Mouse (Mus musculus): ENCODE data around the gene Ctbp1. TPM values are rescaled to one million over a fixed set of nuclear protein-coding genes. Genes with fewer than 3 reads are reported as not detected.

The Ctbp1 gene
- total RNA-seq, 1 experiment = 91.2 TPM

GRCm38 (mm10) chr5:33301801-33302200, 27.0 kb upstream of the Ctbp1 start:
- no peaks in the 10 kb centered on the region for H3K4me1 ChIP-seq (ENCODE audit: control insufficient read depth in 2 of 2, insufficient read depth in 2 of 2, low read length in 2 of 2, poor library complexity in 1 of 2)
- no peak overlapping the region for H3K27ac ChIP-seq (ENCODE audit: insufficient read depth, low read depth, low read length, poor library complexity, severe bottlenecking)
- TF ChIP-seq CHD2 (IDR thresholded peaks at IDR 0.05; ENCODE audit: low read depth, low read length) = no peak
- TF ChIP-seq ZNF384 (IDR thresholded peaks at IDR 0.05; ENCODE audit: low read depth, low read length) = no peak
- TF ChIP-seq ZC3H11A (IDR thresholded peaks at IDR 0.05; ENCODE audit: borderline replicate concordance, low read depth, low read length) = no peak
- no peak for TF ChIP-seq MAFK (IDR thresholded peaks at IDR 0.05; ENCODE audit: insufficient read depth, low read depth, low read length)
- TF ChIP-seq HCFC1 (IDR thresholded peaks at IDR 0.05; ENCODE audit: borderline replicate concordance, insufficient read depth, low read length) = no peak
- in situ Hi-C loops (cut with MboI; ENCODE audit: low sequenced_read_pairs in 2 of 2, unreplicated experiment in 2 of 2) = no loop called here
- no peak for DNase-seq (ENCODE audit: low read depth, low spot score)
- H3K4me3 ChIP-seq (ENCODE audit: insufficient read depth in 1 of 2, low read depth in 1 of 2, low read length in 2 of 2, poor library complexity in 1 of 2, severe bottlenecking in 1 of 2) = no peak overlapping the region
- no peaks in the 10 kb centered on the region for H3K9me3 ChIP-seq (ENCODE audit: control insufficient read depth, insufficient read depth, low read depth, low read length)
- H3K9ac ChIP-seq (ENCODE audit: insufficient read depth, low read depth, low read length, poor library complexity, severe bottlenecking) = no peak overlapping the region
- H3K36me3 ChIP-seq (ENCODE audit: control insufficient read depth, insufficient read depth, low read length, poor library complexity, severe bottlenecking) = no peaks in the 10 kb centered on the region

- in situ Hi-C loops (cut with MboI; ENCODE audit: low sequenced_read_pairs in 2 of 2, unreplicated experiment in 2 of 2) = no loop called here
- H3K9me3 ChIP-seq (ENCODE audit: control insufficient read depth, insufficient read depth, low read depth, low read length) = no peaks in the 10 kb centered on the region
- TF ChIP-seq CHD2 (IDR thresholded peaks at IDR 0.05; ENCODE audit: low read depth, low read length) (no peak), MAFK (IDR thresholded peaks at IDR 0.05; ENCODE audit: insufficient read depth, low read depth, low read length) (no peak), ZNF384 (IDR thresholded peaks at IDR 0.05; ENCODE audit: low read depth, low read length) (no peak)
- DNase-seq (ENCODE audit: low read depth, low spot score) = no peak
- no peaks in the 10 kb centered on the region for H3K36me3 ChIP-seq (ENCODE audit: control insufficient read depth, insufficient read depth, low read length, poor library complexity, severe bottlenecking)
- no peak overlapping the region for H3K27ac ChIP-seq (ENCODE audit: insufficient read depth, low read depth, low read length, poor library complexity, severe bottlenecking)
- H3K4me3 ChIP-seq (ENCODE audit: insufficient read depth in 1 of 2, low read depth in 1 of 2, low read length in 2 of 2, poor library complexity in 1 of 2, severe bottlenecking in 1 of 2) = no peak overlapping the region
- no peak overlapping the region for H3K9ac ChIP-seq (ENCODE audit: insufficient read depth, low read depth, low read length, poor library complexity, severe bottlenecking)
- H3K4me1 ChIP-seq (ENCODE audit: control insufficient read depth in 2 of 2, insufficient read depth in 2 of 2, low read length in 2 of 2, poor library complexity in 1 of 2) = no peaks in the 10 kb centered on the region
Observed at GRCm38 (mm10) chr5:33297164-33297563, 22.4 kb upstream of the Ctbp1 start.

GRCm38 (mm10) chr5:33293796-33294430, 19.1 kb upstream of the Ctbp1 start:
- no peak for DNase-seq (ENCODE audit: low read depth, low spot score)
- in situ Hi-C loops (cut with MboI; ENCODE audit: low sequenced_read_pairs in 2 of 2, unreplicated experiment in 2 of 2) = no loop called here

GRCm38 (mm10) chr5:33283951-33284350, 9.2 kb upstream of the Ctbp1 start:
- DNase-seq (ENCODE audit: low read depth, low spot score) = no peak
- no peak overlapping the region for H3K9ac ChIP-seq (ENCODE audit: insufficient read depth, low read depth, low read length, poor library complexity, severe bottlenecking)
- no peak for TF ChIP-seq MAFK (IDR thresholded peaks at IDR 0.05; ENCODE audit: insufficient read depth, low read depth, low read length)
- no peak for TF ChIP-seq ZNF384 (IDR thresholded peaks at IDR 0.05; ENCODE audit: low read depth, low read length)
- TF ChIP-seq CHD2 (IDR thresholded peaks at IDR 0.05; ENCODE audit: low read depth, low read length) = no peak
- no peak for TF ChIP-seq ZC3H11A (IDR thresholded peaks at IDR 0.05; ENCODE audit: borderline replicate concordance, low read depth, low read length)
- TF ChIP-seq HCFC1 (IDR thresholded peaks at IDR 0.05; ENCODE audit: borderline replicate concordance, insufficient read depth, low read length) = no peak
- no peaks in the 10 kb centered on the region for H3K36me3 ChIP-seq (ENCODE audit: control insufficient read depth, insufficient read depth, low read length, poor library complexity, severe bottlenecking)
- no peak overlapping the region for H3K27ac ChIP-seq (ENCODE audit: insufficient read depth, low read depth, low read length, poor library complexity, severe bottlenecking)
- in situ Hi-C loops (cut with MboI; ENCODE audit: low sequenced_read_pairs in 2 of 2, unreplicated experiment in 2 of 2) = no loop called here
- no peak overlapping the region for H3K4me3 ChIP-seq (ENCODE audit: insufficient read depth in 1 of 2, low read depth in 1 of 2, low read length in 2 of 2, poor library complexity in 1 of 2, severe bottlenecking in 1 of 2)
- H3K9me3 ChIP-seq (ENCODE audit: control insufficient read depth, insufficient read depth, low read depth, low read length) = no peaks in the 10 kb centered on the region
- no peaks in the 10 kb centered on the region for H3K4me1 ChIP-seq (ENCODE audit: control insufficient read depth in 2 of 2, insufficient read depth in 2 of 2, low read length in 2 of 2, poor library complexity in 1 of 2)

More at GRCm38 (mm10) chr5:33293796-33294430, 19.1 kb upstream of the Ctbp1 start:
- H3K9me3 ChIP-seq (ENCODE audit: control insufficient read depth, insufficient read depth, low read depth, low read length) = no peaks in the 10 kb centered on the region
- no peak overlapping the region for H3K9ac ChIP-seq (ENCODE audit: insufficient read depth, low read depth, low read length, poor library complexity, severe bottlenecking)
- H3K4me3 ChIP-seq (ENCODE audit: insufficient read depth in 1 of 2, low read depth in 1 of 2, low read length in 2 of 2, poor library complexity in 1 of 2, severe bottlenecking in 1 of 2) = no peak overlapping the region
- no peak overlapping the region for H3K27ac ChIP-seq (ENCODE audit: insufficient read depth, low read depth, low read length, poor library complexity, severe bottlenecking)
- no peaks in the 10 kb centered on the region for H3K36me3 ChIP-seq (ENCODE audit: control insufficient read depth, insufficient read depth, low read length, poor library complexity, severe bottlenecking)
- no peaks in the 10 kb centered on the region for H3K4me1 ChIP-seq (ENCODE audit: control insufficient read depth in 2 of 2, insufficient read depth in 2 of 2, low read length in 2 of 2, poor library complexity in 1 of 2)
- TF ChIP-seq ZC3H11A (IDR thresholded peaks at IDR 0.05; ENCODE audit: borderline replicate concordance, low read depth, low read length) (no peak), MAFK (IDR thresholded peaks at IDR 0.05; ENCODE audit: insufficient read depth, low read depth, low read length) (no peak), ZNF384 (IDR thresholded peaks at IDR 0.05; ENCODE audit: low read depth, low read length) (no peak), HCFC1 (IDR thresholded peaks at IDR 0.05; ENCODE audit: borderline replicate concordance, insufficient read depth, low read length) (no peak), CHD2 (IDR thresholded peaks at IDR 0.05; ENCODE audit: low read depth, low read length) (no peak)

- Histone ChIP-seq H3K36me3 (ENCODE audit: control insufficient read depth, insufficient read depth, low read length, poor library complexity, severe bottlenecking) (no peaks in the 10 kb centered on the region), H3K4me3 (ENCODE audit: insufficient read depth in 1 of 2, low read depth in 1 of 2, low read length in 2 of 2, poor library complexity in 1 of 2, severe bottlenecking in 1 of 2) (no peak overlapping the region), H3K9ac (ENCODE audit: insufficient read depth, low read depth, low read length, poor library complexity, severe bottlenecking) (no peak overlapping the region), H3K27ac (ENCODE audit: insufficient read depth, low read depth, low read length, poor library complexity, severe bottlenecking) (no peak overlapping the region), H3K4me1 (ENCODE audit: control insufficient read depth in 2 of 2, insufficient read depth in 2 of 2, low read length in 2 of 2, poor library complexity in 1 of 2) (no peaks in the 10 kb centered on the region), H3K9me3 (ENCODE audit: control insufficient read depth, insufficient read depth, low read depth, low read length) (no peaks in the 10 kb centered on the region)
- TF ChIP-seq MAFK (IDR thresholded peaks at IDR 0.05; ENCODE audit: insufficient read depth, low read depth, low read length) (no peak), CHD2 (IDR thresholded peaks at IDR 0.05; ENCODE audit: low read depth, low read length) (no peak), ZNF384 (IDR thresholded peaks at IDR 0.05; ENCODE audit: low read depth, low read length) (no peak), ZC3H11A (IDR thresholded peaks at IDR 0.05; ENCODE audit: borderline replicate concordance, low read depth, low read length) (no peak), HCFC1 (IDR thresholded peaks at IDR 0.05; ENCODE audit: borderline replicate concordance, insufficient read depth, low read length) (no peak)
- in situ Hi-C loops (cut with MboI; ENCODE audit: low sequenced_read_pairs in 2 of 2, unreplicated experiment in 2 of 2) = no loop called here
- DNase-seq (ENCODE audit: low read depth, low spot score) = no peak
Observed at GRCm38 (mm10) chr5:33281428-33281827, 6.6 kb upstream of the Ctbp1 start.

All from ES-E14 (cell line).